Mouse (Mus musculus) forebrain, embryonic 13.5 days (tissue): ENCODE measurements around the gene Rhox13. TPM values are rescaled to one million over a fixed set of nuclear protein-coding genes. Genes with fewer than 3 reads are reported as not detected.
A peak's percentile ranks its signal among the peaks of the same experiment; 100 is the strongest.

Experiments used
- ATAC-seq: fragments of 200-750 bp; cut with Nextera tagmentation; 2 replicates; pipeline ENCODE4 v1.8.0; 2017
- H3K27ac ChIP-seq: fragments of 300-500 bp; sonication (generic); 2 replicates; pipeline ENCODE4 v1.5.1; 2015; ENCODE audit warnings: inconsistent platforms, mild to moderate bottlenecking, moderate library complexity
- H3K27me3 ChIP-seq: fragments of 300-500 bp; sonication (generic); 2 replicates; pipeline ENCODE4 v1.6.1; 2015; ENCODE audit warnings: mild to moderate bottlenecking, inconsistent platforms
- H3K36me3 ChIP-seq: fragments of 300-500 bp; sonication (generic); 2 replicates; pipeline ENCODE4 v1.6.1; 2015; ENCODE audit warnings: mild to moderate bottlenecking, inconsistent platforms; ENCODE audit not compliant: poor library complexity, severe bottlenecking
- H3K4me1 ChIP-seq: fragments of 300-500 bp; sonication (generic); 2 replicates; pipeline ENCODE4 v1.6.1; 2015; ENCODE audit warnings: inconsistent platforms
- H3K4me2 ChIP-seq: fragments of 300-500 bp; sonication (generic); 2 replicates; pipeline ENCODE4 v1.6.1; 2015; ENCODE audit warnings: inconsistent platforms, mild to moderate bottlenecking, moderate library complexity
- H3K4me3 ChIP-seq: fragments of 300-500 bp; sonication (generic); 2 replicates; pipeline ENCODE4 v1.5.1; 2015; ENCODE audit warnings: mild to moderate bottlenecking, inconsistent platforms
- H3K9ac ChIP-seq: fragments of 300-500 bp; sonication (generic); 2 replicates; pipeline ENCODE4 v1.6.1; 2015; ENCODE audit warnings: mild to moderate bottlenecking, inconsistent platforms
- H3K9me3 ChIP-seq: fragments of 300-500 bp; sonication (generic); replicated peaks from 2 replicates; pipeline ENCODE4 v1.6.1; 2016; ENCODE audit warnings: inconsistent platforms
- WGBS: fragments of 180-500 bp; shearing (Covaris S2); methylation state at CpG from one replicate; pipeline ENCODE4 v1.1.7; 2015; 5-methylcytosine and 5-hydroxymethylcytosine counted together
- polyA plus RNA-seq: library from polyadenylated mRNA; unstranded; fragments of >200 nt; fragmentation: Nextera tagmentation; extraction: Ambion mirVana; gene quantifications from 2 replicates; pipeline ENCODE4 v1.2.1, GENCODE M21; 2015

The Rhox13 gene
- not detected in 2 replicates for polyA plus RNA-seq

DNA sequence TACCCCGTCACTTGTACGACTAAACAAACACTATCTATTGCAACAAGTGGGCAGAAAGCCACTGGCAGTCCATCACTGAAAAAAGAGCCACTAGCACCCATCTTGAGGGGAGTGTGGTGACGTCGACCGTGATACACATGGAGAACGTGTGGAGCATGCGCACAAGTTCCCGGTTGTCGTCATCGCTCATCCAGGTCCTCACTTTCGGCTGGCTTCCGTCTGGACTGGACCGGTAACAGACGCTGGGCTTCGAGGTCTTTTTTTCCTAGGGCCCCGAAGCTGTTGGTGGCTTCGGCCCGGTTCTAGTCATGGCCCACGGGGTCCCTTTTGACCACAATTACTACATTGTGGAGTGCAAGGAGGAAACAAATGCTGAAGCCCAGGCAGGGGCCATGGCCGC, at the start of gene Rhox13:
Gene Rhox13, plus strand, starts transcription at position 238 of the 400 bp plus-strand sequence.
- WGBS = 95% methylated on average over 20 of the region's 20 CpGs
- Histone ChIP-seq H3K36me3 (no peaks in the 10 kb centered on the region), H3K9me3 (peaks cover 16% of the 10 kb centered on the region; the same call in 1 of the 2 replicates), H3K27me3 (no peaks in the 10 kb centered on the region), H3K9ac (no peak within 1 kb of the TSS), H3K4me1 (no peaks in the 10 kb centered on the region), H3K4me2 (no peak within 1 kb of the TSS), H3K27ac (no peak within 1 kb of the TSS), H3K4me3 (no peak within 1 kb of the TSS)
- ATAC-seq = no peak

DNA sequence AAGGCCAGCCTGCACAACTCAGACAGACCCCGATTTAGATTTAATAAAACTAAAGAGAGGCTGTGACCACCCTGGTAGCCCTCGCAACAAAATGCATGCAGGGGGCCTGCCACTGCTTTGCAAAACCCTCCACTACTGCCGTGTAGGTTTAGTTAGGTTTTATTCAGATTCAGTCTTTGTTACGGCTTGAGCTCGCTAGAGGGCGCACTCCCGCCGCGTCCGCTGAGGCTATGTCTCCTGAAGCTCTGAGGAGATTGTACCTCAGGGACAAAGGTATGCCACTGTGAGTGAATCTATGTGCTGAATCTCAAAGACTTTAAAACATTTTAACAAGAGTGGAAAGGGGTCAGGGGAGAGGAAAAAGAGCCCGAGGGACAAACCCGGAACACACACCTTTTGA, 36.8 kb upstream of the Rhox13 start:
- no peak overlapping the region for H3K9ac ChIP-seq
- no peaks in the 10 kb centered on the region for H3K27me3 ChIP-seq
- no peak overlapping the region for H3K4me2 ChIP-seq
- 18% methylated on average over 12 of the region's 12 CpGs for WGBS
- H3K27ac ChIP-seq = no peak overlapping the region
- H3K36me3 ChIP-seq = no peaks in the 10 kb centered on the region
- peak; percentile 63; the same call in 1 of the 2 replicates for ATAC-seq
- H3K9me3 ChIP-seq = no peaks in the 10 kb centered on the region
- no peak overlapping the region for H3K4me3 ChIP-seq
- H3K4me1 ChIP-seq = no peaks in the 10 kb centered on the region

DNA sequence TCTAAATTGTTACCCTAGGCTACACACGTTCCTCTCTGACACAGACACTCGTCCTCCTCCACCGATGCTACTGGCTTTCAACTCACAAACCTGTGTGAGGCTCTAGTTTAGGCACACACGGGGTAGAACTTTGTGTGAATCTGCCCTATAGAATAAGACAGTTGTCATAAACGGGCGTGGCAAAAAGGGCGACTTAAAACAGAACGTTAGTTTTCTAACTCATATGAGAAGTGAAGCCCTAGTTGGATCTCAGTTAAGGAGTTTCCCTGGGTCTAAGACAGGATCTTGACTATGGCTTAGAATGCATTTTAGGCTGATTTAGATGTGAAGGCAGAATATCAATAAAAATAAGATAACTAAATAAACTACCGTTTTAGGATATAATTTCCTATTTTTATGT, 36.0 kb upstream of the Rhox13 start, which contains the start of gene Rhox11:
Gene Rhox11, minus strand, starts transcription at position 101 of the 400 bp plus-strand sequence.
- Histone ChIP-seq H3K9ac (no peak within 1 kb of the TSS), H3K4me1 (no peaks in the 10 kb centered on the region), H3K27me3 (no peaks in the 10 kb centered on the region), H3K27ac (no peak within 1 kb of the TSS), H3K9me3 (no peaks in the 10 kb centered on the region), H3K4me2 (no peak within 1 kb of the TSS), H3K4me3 (no peak within 1 kb of the TSS), H3K36me3 (no peaks in the 10 kb centered on the region)
- 85% methylated on average over 9 of the region's 9 CpGs for WGBS
- no peak for ATAC-seq

DNA sequence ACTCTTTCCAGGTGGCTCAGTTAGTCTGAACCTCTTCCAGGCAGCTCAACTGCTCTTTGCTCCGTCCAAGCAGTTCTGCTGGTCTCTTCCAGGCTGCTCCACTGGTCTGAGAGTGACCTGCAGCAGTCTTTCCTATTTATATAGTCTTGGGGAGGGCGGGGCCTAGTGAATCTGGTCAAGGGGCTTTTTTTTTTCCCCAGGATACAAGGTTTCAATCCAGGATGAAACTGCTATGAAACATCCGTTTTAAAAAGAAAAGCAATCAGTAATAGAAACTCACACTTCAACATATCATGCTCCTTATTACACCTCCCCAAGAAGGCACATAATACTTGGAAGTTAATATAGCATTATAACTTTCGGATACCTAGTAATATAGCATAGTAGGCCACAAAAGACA, 10.2 kb upstream of the Rhox13 start, which contains the start of gene Rhox12:
Gene Rhox12, minus strand, starts transcription at position 101 of the 400 bp plus-strand sequence.
- Histone ChIP-seq H3K36me3 (no peaks in the 10 kb centered on the region), H3K4me3 (no peak within 1 kb of the TSS), H3K9me3 (no peaks in the 10 kb centered on the region), H3K4me1 (no peaks in the 10 kb centered on the region), H3K27me3 (no peaks in the 10 kb centered on the region), H3K27ac (no peak within 1 kb of the TSS), H3K4me2 (no peak within 1 kb of the TSS), H3K9ac (no peak within 1 kb of the TSS)
- 80% methylated on average over 4 of the region's 4 CpGs for WGBS
- ATAC-seq = no peak

DNA sequence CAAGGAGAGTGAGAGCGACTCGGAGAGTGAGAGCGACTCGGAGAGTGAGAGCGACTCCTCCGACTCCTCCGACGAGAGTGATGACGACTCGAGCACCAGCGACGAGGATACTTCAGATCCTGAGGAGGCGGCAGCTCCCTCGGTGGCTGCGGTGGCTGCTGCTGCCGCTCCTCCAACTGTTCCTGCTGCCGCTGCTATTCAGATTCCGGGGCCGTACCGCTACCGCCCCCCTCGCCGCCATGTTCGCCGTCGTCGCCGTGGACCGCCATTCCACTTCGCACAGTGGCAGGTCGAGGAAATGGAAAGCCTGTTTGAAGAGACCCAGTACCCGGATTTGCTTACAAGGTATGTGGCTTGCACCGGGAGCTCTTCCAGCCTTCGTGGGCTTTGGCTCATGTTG, 459 bp downstream of the Rhox13 start:
- ATAC-seq = no peak
- Histone ChIP-seq H3K9me3 (peaks cover 16% of the 10 kb centered on the region; the same call in 1 of the 2 replicates), H3K4me3 (no peak overlapping the region), H3K4me1 (no peaks in the 10 kb centered on the region), H3K27ac (no peak overlapping the region), H3K4me2 (no peak overlapping the region), H3K27me3 (no peaks in the 10 kb centered on the region), H3K36me3 (no peaks in the 10 kb centered on the region), H3K9ac (no peak overlapping the region)
- WGBS = 86% methylated on average over 22 of the region's 34 CpGs

DNA sequence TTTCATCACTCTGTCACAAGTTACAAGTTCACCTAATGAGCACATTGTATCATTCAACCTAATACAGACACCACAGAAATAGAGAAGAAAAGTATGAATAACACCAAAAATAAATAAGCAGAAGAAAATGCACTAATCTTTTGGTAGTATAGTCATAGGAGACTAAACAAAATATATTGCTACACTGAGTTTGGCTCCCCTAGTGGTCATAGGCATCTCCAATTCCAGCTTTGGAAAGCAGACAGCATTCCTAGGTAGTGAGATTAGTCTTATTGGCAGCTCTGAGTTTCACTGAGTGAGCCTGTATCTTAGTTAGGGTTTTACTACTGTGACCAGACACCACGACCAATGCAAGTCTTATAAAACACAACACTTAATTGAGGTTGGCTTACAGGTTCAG, 38.1 kb downstream of the Rhox13 start:
- no peak for ATAC-seq
- 55% methylated on average over 1 of the region's 1 CpGs for WGBS
- Histone ChIP-seq H3K27ac (no peak overlapping the region), H3K36me3 (no peaks in the 10 kb centered on the region), H3K9me3 (no peaks in the 10 kb centered on the region), H3K4me1 (no peaks in the 10 kb centered on the region), H3K4me2 (no peak overlapping the region), H3K9ac (no peak overlapping the region), H3K4me3 (no peak overlapping the region), H3K27me3 (no peaks in the 10 kb centered on the region)

DNA sequence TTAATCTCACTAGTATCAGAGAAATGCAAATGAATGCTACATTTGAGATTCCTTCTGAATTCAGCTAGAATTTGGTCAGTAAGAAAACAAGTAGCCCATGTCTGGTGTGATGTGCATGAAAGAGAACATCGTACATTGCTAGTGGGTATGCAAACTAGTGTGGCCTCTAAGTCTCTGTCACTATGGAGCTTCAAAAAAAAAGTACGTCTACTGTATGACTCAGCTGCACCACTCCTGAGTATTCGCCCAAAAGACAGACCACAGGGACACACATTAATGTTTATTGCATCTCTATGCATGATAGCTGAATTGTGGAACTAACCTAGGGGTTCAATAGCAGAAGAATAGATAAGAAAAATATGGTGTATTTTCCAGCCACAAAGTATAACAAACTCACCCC, 44.3 kb downstream of the Rhox13 start:
- H3K27me3 ChIP-seq = no peaks in the 10 kb centered on the region
- 84% methylated on average over 3 of the region's 3 CpGs for WGBS
- H3K4me2 ChIP-seq = no peak overlapping the region
- no peak for ATAC-seq
- H3K27ac ChIP-seq = no peak overlapping the region
- H3K9me3 ChIP-seq = no peaks in the 10 kb centered on the region
- H3K4me1 ChIP-seq = no peaks in the 10 kb centered on the region
- no peaks in the 10 kb centered on the region for H3K36me3 ChIP-seq
- H3K4me3 ChIP-seq = no peak overlapping the region
- no peak overlapping the region for H3K9ac ChIP-seq

DNA sequence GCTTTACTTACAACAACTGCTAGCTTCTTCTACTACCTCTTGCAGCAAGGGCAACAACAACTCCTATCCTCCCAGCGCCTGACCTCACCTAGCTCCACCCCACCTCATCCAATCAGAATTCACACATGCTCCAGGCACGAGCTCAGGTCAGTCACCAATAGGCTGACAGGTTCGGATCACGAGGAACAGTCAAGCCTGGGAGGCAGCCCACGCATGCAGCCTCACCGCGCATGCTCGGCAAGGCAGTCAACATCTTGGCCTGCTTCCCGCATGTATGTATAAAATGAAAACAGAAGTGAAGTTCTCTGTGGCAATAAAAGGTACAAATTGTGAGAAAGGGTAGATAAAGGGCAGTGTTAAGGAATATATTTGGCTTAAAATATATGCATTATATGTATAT, 45.0 kb downstream of the Rhox13 start:
- no peaks in the 10 kb centered on the region for H3K4me1 ChIP-seq
- H3K4me2 ChIP-seq = no peak overlapping the region
- H3K36me3 ChIP-seq = no peaks in the 10 kb centered on the region
- no peak overlapping the region for H3K9ac ChIP-seq
- H3K9me3 ChIP-seq = no peaks in the 10 kb centered on the region
- WGBS = 81% methylated on average over 9 of the region's 9 CpGs
- no peak overlapping the region for H3K27ac ChIP-seq
- ATAC-seq = no peak
- H3K27me3 ChIP-seq = no peaks in the 10 kb centered on the region
- no peak overlapping the region for H3K4me3 ChIP-seq

DNA sequence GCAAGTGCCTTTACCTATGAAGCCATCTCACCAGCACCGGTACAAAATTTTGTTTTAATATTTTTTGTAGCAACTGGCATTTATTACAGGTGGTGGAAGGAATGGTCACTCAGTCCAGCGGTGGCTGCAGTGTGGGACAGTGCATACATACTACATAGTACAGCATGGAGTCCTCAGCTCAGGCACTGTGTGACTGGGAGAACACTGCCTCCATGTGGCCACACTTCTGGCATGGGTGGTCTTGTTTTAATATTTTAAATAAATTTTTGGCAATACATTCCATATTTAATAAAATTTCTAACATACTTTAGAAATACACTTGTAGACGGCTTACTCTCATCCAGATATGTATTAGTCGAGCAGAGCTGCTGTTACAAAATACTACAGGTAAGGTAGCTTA, 45.6 kb downstream of the Rhox13 start:
- H3K4me2 ChIP-seq = no peak overlapping the region
- ATAC-seq = no peak
- H3K4me3 ChIP-seq = no peak overlapping the region
- no peaks in the 10 kb centered on the region for H3K36me3 ChIP-seq
- H3K27me3 ChIP-seq = no peaks in the 10 kb centered on the region
- no peaks in the 10 kb centered on the region for H3K9me3 ChIP-seq
- WGBS = 76% methylated on average over 4 of the region's 4 CpGs
- H3K27ac ChIP-seq = no peak overlapping the region
- no peak overlapping the region for H3K9ac ChIP-seq
- H3K4me1 ChIP-seq = no peaks in the 10 kb centered on the region

Other genes starting within 250 kb of the Rhox13 start
- 0.24 TPM in 1 of 2 replicates, not detected in the other for gene Rhox8, start 242.3 kb upstream of the Rhox13 start, polyA plus RNA-seq
- not detected in 2 replicates for gene Rhox7b, start 224.0 kb upstream of the Rhox13 start, polyA plus RNA-seq
- gene Rhox9, start 219.4 kb upstream of the Rhox13 start, polyA plus RNA-seq = not detected in 2 replicates
- not detected in 2 replicates for gene Btg1-ps1, start 102.4 kb upstream of the Rhox13 start, polyA plus RNA-seq
- not detected in 2 replicates for gene Btg1-ps2, start 78.1 kb upstream of the Rhox13 start, polyA plus RNA-seq
- not detected in 2 replicates for gene Rhox10, start 54.7 kb upstream of the Rhox13 start, polyA plus RNA-seq
- not detected in 2 replicates for gene Rhox11, start 36.1 kb upstream of the Rhox13 start, polyA plus RNA-seq
- not detected in 2 replicates for gene Rhox12, start 10.3 kb upstream of the Rhox13 start, polyA plus RNA-seq
- gene Zbtb33, start 68.6 kb downstream of the Rhox13 start, polyA plus RNA-seq = 5.1 and 5.4 TPM in 2 replicates
- gene Tmem255a, start 131.2 kb downstream of the Rhox13 start, polyA plus RNA-seq = 12.5 and 16.1 TPM in 2 replicates
- not detected in 2 replicates for gene Atp1b4, start 195.0 kb downstream of the Rhox13 start, polyA plus RNA-seq